Mouse (Mus musculus) hindbrain, postnatal 0 days (tissue): ENCODE results near the gene Olig3. TPM values are rescaled to one million over a fixed set of nuclear protein-coding genes. Genes with fewer than 3 reads are reported as not detected.
A peak's percentile ranks its signal among the peaks of the same experiment; 100 is the strongest.

Source experiments
- ATAC-seq: fragments of 200-750 bp; cut with Nextera tagmentation; 2 replicates; pipeline ENCODE4 v1.8.0; 2017; ENCODE audit warnings: mild to moderate bottlenecking, moderate TSS enrichment, moderate library complexity
- DNase-seq: peaks from one replicate; pipeline ENCODE4 v3.0.0-alpha.2; 2015; ENCODE audit warnings: low spot score
- H3K27ac ChIP-seq: fragments of 300-500 bp; sonication (generic); 2 replicates; pipeline ENCODE4 v1.5.1; 2014; ENCODE audit warnings: mild to moderate bottlenecking
- H3K27me3 ChIP-seq: fragments of 300-500 bp; sonication (generic); 2 replicates; pipeline ENCODE4 v1.6.1; 2014; ENCODE audit warnings: low read length, mixed read lengths; ENCODE audit not compliant: insufficient read depth
- H3K36me3 ChIP-seq: fragments of 300-500 bp; sonication (generic); 2 replicates; pipeline ENCODE4 v1.6.1; 2014; ENCODE audit warnings: low read length, mixed read lengths; ENCODE audit not compliant: insufficient read depth
- H3K4me1 ChIP-seq: fragments of 300-500 bp; sonication (generic); 2 replicates; pipeline ENCODE4 v1.6.1; 2014; ENCODE audit warnings: antibody characterized with exemption, low read length, mixed read lengths; ENCODE audit not compliant: insufficient read depth
- H3K4me2 ChIP-seq: fragments of 300-500 bp; sonication (generic); 2 replicates; pipeline ENCODE4 v1.6.1; 2014; ENCODE audit warnings: low read depth, mild to moderate bottlenecking, low read length, moderate library complexity, mixed read lengths
- H3K4me3 ChIP-seq: fragments of 300-500 bp; sonication (generic); 2 replicates; pipeline ENCODE4 v1.5.1; 2014; ENCODE audit warnings: low read length
- H3K9ac ChIP-seq: fragments of 300-500 bp; sonication (generic); replicated peaks from 2 replicates; pipeline ENCODE4 v1.6.1; 2014; ENCODE audit warnings: mild to moderate bottlenecking, low read length, moderate library complexity, mixed read lengths
- H3K9me3 ChIP-seq: fragments of 300-500 bp; sonication (generic); 2 replicates; pipeline ENCODE4 v1.6.1; 2016; ENCODE audit warnings: low read length, mixed read lengths
- CTCF ChIP-seq: IDR thresholded peaks from 2 replicates; pipeline ENCODE4 v1.5.1; 2016; ENCODE audit warnings: antibody characterized with exemption, control low read depth, low read depth
- WGBS: fragments of 180-500 bp; shearing (Covaris S2); extraction: QIAGEN DNeasy Blood & Tissue Kit; methylation state at CpG from one replicate; pipeline ENCODE4 v1.1.7; 2014; 5-methylcytosine and 5-hydroxymethylcytosine counted together
- polyA plus RNA-seq: library from polyadenylated mRNA; unstranded; fragments of >200 nt; fragmentation: Nextera tagmentation; extraction: Ambion mirVana; gene quantifications from 2 replicates; pipeline ENCODE4 v1.2.1, GENCODE M21; 2015
- total RNA-seq: library from RNA; depleted of rRNA; stranded (reverse); fragments of >200 nt; gene quantifications from 2 replicates; pipeline ENCODE4 v1.2.3, GENCODE M21; 2014; rRNA removed

Gene Olig3
- total and polyA plus RNA-seq, 2 experiments from 2014 or later = 1.9 TPM; not detected in 1

- Histone ChIP-seq H3K4me1 (peaks cover 7% of the 10 kb centered on the region; the same call in 1 of the 2 replicates), H3K9ac (no peak overlapping the region), H3K27me3 (no peaks in the 10 kb centered on the region), H3K4me3 (no peak overlapping the region; the same call in 1 of the 2 replicates), H3K36me3 (no peaks in the 10 kb centered on the region), H3K4me2 (peak overlapping the region; percentile 44), H3K27ac (no peak overlapping the region), H3K9me3 (no peaks in the 10 kb centered on the region)
- peak; percentile 57 for ATAC-seq
- 48% methylated on average over 12 of the region's 12 CpGs for WGBS
- DNase-seq = no peak
- TF ChIP-seq CTCF = no peak
These were observed 41.1 kb downstream of the Olig3 start for GRCm38 (mm10) chr10:19397396-19397795.

- Histone ChIP-seq H3K4me2 (no peak overlapping the region), H3K36me3 (no peaks in the 10 kb centered on the region), H3K27me3 (no peaks in the 10 kb centered on the region), H3K9me3 (no peaks in the 10 kb centered on the region), H3K4me1 (peaks cover 7% of the 10 kb centered on the region; the same call in 1 of the 2 replicates), H3K4me3 (no peak overlapping the region), H3K9ac (no peak overlapping the region), H3K27ac (no peak overlapping the region)
- no peak for TF ChIP-seq CTCF
- ATAC-seq (no peak), DNase-seq (no peak)
- 26% methylated on average over 5 of the region's 5 CpGs for WGBS
These were observed 44.8 kb downstream of the Olig3 start for GRCm38 (mm10) chr10:19401136-19401535.

- DNase-seq = no peak
- H3K4me2 ChIP-seq = no peak overlapping the region
- no peaks in the 10 kb centered on the region for H3K36me3 ChIP-seq
- H3K4me1 ChIP-seq = no peaks in the 10 kb centered on the region
- TF ChIP-seq CTCF = no peak
- 0 out of 2 replicates have a peak, but pooled peaks cover 4% of the 10 kb centered on the region for H3K27me3 ChIP-seq
- no peak overlapping the region for H3K9ac ChIP-seq
- 5% methylated on average over 1 of the region's 1 CpGs for WGBS
- ATAC-seq = no peak
- H3K4me3 ChIP-seq = no peak overlapping the region
- H3K27ac ChIP-seq = no peak overlapping the region
- H3K9me3 ChIP-seq = no peaks in the 10 kb centered on the region
These were observed 48.1 kb downstream of the Olig3 start for GRCm38 (mm10) chr10:19404401-19404800.

GRCm38 (mm10) chr10:19405959-19406358, 49.6 kb downstream of the Olig3 start:
- no peak overlapping the region for H3K27ac ChIP-seq
- H3K27me3 ChIP-seq = 0 out of 2 replicates have a peak, but pooled peaks cover 4% of the 10 kb centered on the region
- no peaks in the 10 kb centered on the region for H3K9me3 ChIP-seq
- 90% methylated on average over 1 of the region's 1 CpGs for WGBS
- no peak overlapping the region for H3K4me3 ChIP-seq
- no peaks in the 10 kb centered on the region for H3K36me3 ChIP-seq
- no peaks in the 10 kb centered on the region for H3K4me1 ChIP-seq
- TF ChIP-seq CTCF = no peak
- H3K9ac ChIP-seq = no peak overlapping the region
- no peak for ATAC-seq
- H3K4me2 ChIP-seq = no peak overlapping the region
- DNase-seq = no peak

GRCm38 (mm10) chr10:19407168-19407567, 50.8 kb downstream of the Olig3 start:
- H3K9me3 ChIP-seq = no peaks in the 10 kb centered on the region
- H3K27me3 ChIP-seq = 0 out of 2 replicates have a peak, but pooled peaks cover 4% of the 10 kb centered on the region
- H3K27ac ChIP-seq = no peak overlapping the region
- no peak overlapping the region for H3K4me3 ChIP-seq
- TF ChIP-seq CTCF = no peak
- no peak overlapping the region for H3K9ac ChIP-seq
- WGBS = 97% methylated on average over 3 of the region's 3 CpGs
- H3K36me3 ChIP-seq = no peaks in the 10 kb centered on the region
- no peak overlapping the region for H3K4me2 ChIP-seq
- no peaks in the 10 kb centered on the region for H3K4me1 ChIP-seq
- ATAC-seq = no peak
- DNase-seq = no peak

Other genes with a start within 250 kb of the Olig3 start
- 15.2 and 18.1 TPM in 2 replicates for gene Ifngr1, start 235.4 kb downstream of the Olig3 start, total RNA-seq
- 28.3 and 31.8 TPM in 2 replicates for gene Ifngr1, start 235.4 kb downstream of the Olig3 start, polyA plus RNA-seq